Mouse (Mus musculus) embryonic facial prominence, embryonic 12.5 days (tissue): ENCODE results near the gene Vax1. TPM values are rescaled to one million over a fixed set of nuclear protein-coding genes. Genes with fewer than 3 reads are reported as not detected.

Source experiments
- ATAC-seq: fragments of 200-750 bp; cut with Nextera tagmentation; 2 replicates; pipeline ENCODE4 v1.8.0; 2017; ENCODE audit not compliant: insufficient number of reproducible peaks, insufficient read depth, low FRiP score, low TSS enrichment
- H3K27ac ChIP-seq: fragments of 300-500 bp; sonication (generic); 2 replicates; pipeline ENCODE4 v1.5.1; 2016; ENCODE audit warnings: mild to moderate bottlenecking
- H3K27me3 ChIP-seq: fragments of 300-500 bp; sonication (generic); 2 replicates; pipeline ENCODE4 v1.6.1; 2016; ENCODE audit warnings: mild to moderate bottlenecking, moderate library complexity
- H3K36me3 ChIP-seq: fragments of 300-500 bp; sonication (generic); 2 replicates; pipeline ENCODE4 v1.6.1; 2016; ENCODE audit warnings: mild to moderate bottlenecking
- H3K4me1 ChIP-seq: fragments of 300-500 bp; sonication (generic); 2 replicates; pipeline ENCODE4 v1.6.1; 2016
- H3K4me2 ChIP-seq: fragments of 300-500 bp; sonication (generic); replicated peaks from 2 replicates; pipeline ENCODE4 v1.6.1; 2016; ENCODE audit warnings: mild to moderate bottlenecking, moderate library complexity
- H3K4me3 ChIP-seq: fragments of 300-500 bp; sonication (generic); 2 replicates; pipeline ENCODE4 v1.5.1; 2016; ENCODE audit warnings: mild to moderate bottlenecking
- H3K9ac ChIP-seq: fragments of 300-500 bp; sonication (generic); 2 replicates; pipeline ENCODE4 v1.6.1; 2016; ENCODE audit warnings: mild to moderate bottlenecking, moderate library complexity
- H3K9me3 ChIP-seq: fragments of 300-500 bp; sonication (generic); 2 replicates; pipeline ENCODE4 v1.6.1; 2016; ENCODE audit warnings: mild to moderate bottlenecking, moderate library complexity
- WGBS: fragments of 180-500 bp; shearing (Covaris S2); methylation state at CpG from one replicate; pipeline ENCODE4 v1.1.7; 2016; 5-methylcytosine and 5-hydroxymethylcytosine counted together
- polyA plus RNA-seq: library from polyadenylated mRNA; unstranded; fragments of >200 nt; fragmentation: Nextera tagmentation; extraction: Ambion mirVana; gene quantifications from 2 replicates; pipeline ENCODE4 v1.2.1, GENCODE M21; 2016

Gene Vax1
- polyA plus RNA-seq: 1.1 TPM in 2 replicates

DNA sequence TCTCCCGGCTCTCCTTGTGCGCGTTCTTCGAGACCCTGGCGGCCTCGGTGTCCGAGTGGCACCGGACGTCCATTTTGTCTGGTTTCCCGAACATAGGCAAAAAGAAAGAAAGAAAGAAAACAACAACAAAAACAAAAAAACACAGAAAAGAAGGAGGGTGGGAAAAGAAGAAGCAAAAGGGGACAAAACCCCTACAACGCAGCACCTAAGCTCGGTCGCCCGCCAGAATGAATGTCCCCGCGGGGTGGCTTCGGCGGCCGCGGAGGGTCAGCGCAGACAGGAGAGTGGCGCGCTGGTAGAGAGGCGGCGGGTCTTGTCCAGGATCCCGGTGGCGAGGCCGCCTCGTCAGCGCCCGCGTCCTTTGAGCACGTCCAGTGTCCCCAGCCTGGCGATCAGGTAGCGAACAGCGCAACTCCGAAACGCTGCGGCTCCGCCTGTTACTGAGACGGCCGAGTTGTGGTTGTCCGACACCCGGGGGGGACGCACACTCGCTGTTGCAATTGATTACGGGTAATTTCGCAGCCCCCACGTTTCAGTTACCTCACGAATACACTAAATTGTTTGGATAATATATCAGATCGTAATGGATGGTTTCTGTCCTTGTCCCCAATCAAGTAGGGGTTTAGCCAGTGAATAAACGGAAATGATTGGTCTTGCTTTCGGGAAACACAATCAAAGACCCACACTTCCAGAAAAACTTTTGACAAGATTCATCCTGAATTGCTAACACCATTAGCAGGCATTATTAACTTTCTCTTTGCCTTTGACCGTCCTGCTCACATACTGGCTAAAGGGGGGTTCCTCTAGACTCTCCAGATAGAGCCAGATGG, at the start of gene Vax1:
TSS of gene Vax1 (minus strand) at position 121 of the 830 bp plus-strand sequence.
- Histone ChIP-seq H3K4me2 (peak within 1 kb of the TSS; percentile 40), H3K9ac (peak within 1 kb of the TSS; percentile 25; the same call in 1 of the 2 replicates), H3K27ac (peak within 1 kb of the TSS; percentile 61), H3K4me1 (peaks cover 22% of the 10 kb centered on the region), H3K9me3 (no peaks in the 10 kb centered on the region), H3K36me3 (no peaks in the 10 kb centered on the region), H3K4me3 (peak within 1 kb of the TSS; percentile 33), H3K27me3 (peaks cover 89% of the 10 kb centered on the region)
- no peak for ATAC-seq
- under 1% methylated on average over 54 of the region's 54 CpGs for WGBS

- Histone ChIP-seq H3K27me3 (no peaks in the 10 kb centered on the region), H3K27ac (no peak within 1 kb of the TSS), H3K36me3 (no peaks in the 10 kb centered on the region), H3K4me1 (no peaks in the 10 kb centered on the region), H3K9ac (no peak within 1 kb of the TSS), H3K4me2 (no peak within 1 kb of the TSS), H3K9me3 (no peaks in the 10 kb centered on the region), H3K4me3 (no peak within 1 kb of the TSS)
- ATAC-seq: no peak
- WGBS: 92% methylated on average over 8 of the region's 8 CpGs
These were observed 49.1 kb upstream of the Vax1 start, which contains the start of gene Kcnk18 for GRCm38 (mm10) chr19:59218991-59219390. TSS of gene Kcnk18 (plus strand) at chr19:59219214.

- Histone ChIP-seq H3K4me3 (no peak overlapping the region), H3K36me3 (no peaks in the 10 kb centered on the region), H3K4me1 (no peaks in the 10 kb centered on the region), H3K9ac (no peak overlapping the region), H3K9me3 (no peaks in the 10 kb centered on the region), H3K27me3 (no peaks in the 10 kb centered on the region), H3K4me2 (no peak overlapping the region), H3K27ac (no peak overlapping the region)
- no peak for ATAC-seq
- 82% methylated on average over 3 of the region's 3 CpGs for WGBS
These were observed 47.0 kb upstream of the Vax1 start for GRCm38 (mm10) chr19:59216891-59217290.

DNA sequence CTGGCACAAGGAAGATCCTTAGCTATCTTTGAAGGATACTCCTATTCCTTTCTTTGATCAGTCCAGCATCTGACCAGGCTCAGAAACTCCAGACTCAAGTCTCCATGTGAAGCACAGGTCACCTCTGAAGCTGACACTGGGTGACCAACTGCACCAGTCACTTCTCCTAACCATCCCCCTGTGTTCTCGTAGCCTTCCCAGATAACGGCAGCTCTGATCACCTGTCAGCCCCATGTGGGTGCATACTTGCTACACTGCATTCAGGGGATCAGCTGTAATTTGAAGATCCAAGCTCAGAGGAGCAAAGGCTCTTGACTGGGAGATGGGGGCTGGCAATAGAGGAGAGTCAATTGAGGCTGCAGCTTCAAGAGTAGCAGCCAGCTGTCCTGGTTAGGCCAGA, 39.1 kb upstream of the Vax1 start:
- Histone ChIP-seq H3K4me1 (no peaks in the 10 kb centered on the region), H3K27ac (no peak overlapping the region), H3K4me3 (no peak overlapping the region), H3K4me2 (no peak overlapping the region), H3K9me3 (no peaks in the 10 kb centered on the region), H3K9ac (no peak overlapping the region), H3K27me3 (0 out of 2 replicates have a peak, but pooled peaks cover 4% of the 10 kb centered on the region), H3K36me3 (no peaks in the 10 kb centered on the region)
- no peak for ATAC-seq
- 48% methylated on average over 2 of the region's 2 CpGs for WGBS

GRCm38 (mm10) chr19:59208475-59208874, 38.6 kb upstream of the Vax1 start:
- H3K4me1 ChIP-seq: no peaks in the 10 kb centered on the region
- no peak overlapping the region for H3K4me3 ChIP-seq
- 30% methylated on average over 5 of the region's 5 CpGs for WGBS
- ATAC-seq: no peak
- H3K4me2 ChIP-seq: no peak overlapping the region
- H3K36me3 ChIP-seq: no peaks in the 10 kb centered on the region
- H3K9ac ChIP-seq: no peak overlapping the region
- H3K27ac ChIP-seq: no peak overlapping the region
- H3K9me3 ChIP-seq: no peaks in the 10 kb centered on the region
- H3K27me3 ChIP-seq: 0 out of 2 replicates have a peak, but pooled peaks cover 4% of the 10 kb centered on the region

GRCm38 (mm10) chr19:59198161-59198560, 28.3 kb upstream of the Vax1 start:
- H3K27me3 ChIP-seq: peaks cover 46% of the 10 kb centered on the region

GRCm38 (mm10) chr19:59196111-59196666, 26.3 kb upstream of the Vax1 start:
- no peaks in the 10 kb centered on the region for H3K36me3 ChIP-seq
- ATAC-seq: 0 out of 2 replicates have a peak, but pooled peaks have one; percentile 67
- no peak overlapping the region for H3K9ac ChIP-seq
- H3K4me3 ChIP-seq: no peak overlapping the region
- H3K9me3 ChIP-seq: 0 out of 2 replicates have a peak, but pooled peaks cover 2% of the 10 kb centered on the region
- no peak overlapping the region for H3K4me2 ChIP-seq
- peaks cover 58% of the 10 kb centered on the region for H3K27me3 ChIP-seq
- H3K4me1 ChIP-seq: 0 out of 2 replicates have a peak, but pooled peaks cover 4% of the 10 kb centered on the region
- no peak overlapping the region for H3K27ac ChIP-seq
- WGBS: 2% methylated on average over 15 of the region's 15 CpGs

More at GRCm38 (mm10) chr19:59198161-59198560, 28.3 kb upstream of the Vax1 start:
- no peak overlapping the region for H3K4me2 ChIP-seq
- 40% methylated on average over 7 of the region's 7 CpGs for WGBS
- H3K4me1 ChIP-seq: 0 out of 2 replicates have a peak, but pooled peaks cover 4% of the 10 kb centered on the region
- H3K9ac ChIP-seq: no peak overlapping the region
- H3K9me3 ChIP-seq: 0 out of 2 replicates have a peak, but pooled peaks cover 4% of the 10 kb centered on the region
- H3K36me3 ChIP-seq: no peaks in the 10 kb centered on the region
- H3K27ac ChIP-seq: no peak overlapping the region
- ATAC-seq: no peak
- no peak overlapping the region for H3K4me3 ChIP-seq

DNA sequence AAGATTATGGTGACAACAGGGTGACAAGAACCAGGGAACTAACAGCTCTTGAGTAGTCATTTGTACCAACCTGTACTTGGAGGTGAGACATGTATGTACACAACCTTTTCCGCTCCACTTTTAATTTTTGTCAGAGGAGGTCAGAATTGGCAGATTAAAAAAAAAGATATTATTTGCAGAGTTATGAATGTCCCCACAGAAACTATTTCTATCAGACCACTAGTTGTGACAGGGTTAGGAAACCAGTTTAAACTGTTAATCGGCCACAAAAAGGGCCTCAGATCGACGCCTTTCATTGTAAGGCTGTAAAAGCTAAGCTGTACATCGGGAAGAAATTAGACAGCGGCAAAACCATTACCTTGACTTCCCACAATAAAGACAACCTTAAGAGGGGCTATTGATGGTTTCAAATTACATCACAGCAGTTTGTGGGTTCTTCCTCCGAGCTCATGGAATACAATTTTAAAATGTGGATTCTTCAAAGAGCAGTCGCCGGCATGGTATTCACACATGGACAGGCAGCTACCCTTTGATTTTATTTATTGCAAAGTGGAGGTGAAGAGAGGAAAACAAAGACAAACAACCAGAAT, 25.4 kb upstream of the Vax1 start:
- WGBS: 6% methylated on average over 9 of the region's 9 CpGs
- Histone ChIP-seq H3K4me1 (0 out of 2 replicates have a peak, but pooled peaks cover 4% of the 10 kb centered on the region), H3K4me2 (no peak overlapping the region), H3K9me3 (no peaks in the 10 kb centered on the region), H3K4me3 (no peak overlapping the region), H3K9ac (no peak overlapping the region), H3K27me3 (peaks cover 64% of the 10 kb centered on the region), H3K27ac (no peak overlapping the region), H3K36me3 (no peaks in the 10 kb centered on the region)
- ATAC-seq: no peak

GRCm38 (mm10) chr19:59193986-59194820, 24.3 kb upstream of the Vax1 start:
- Histone ChIP-seq H3K27me3 (peaks cover 70% of the 10 kb centered on the region), H3K9ac (no peak overlapping the region), H3K4me2 (peak overlapping the region; percentile 27), H3K4me3 (peak overlapping the region; percentile 20), H3K27ac (no peak overlapping the region), H3K4me1 (0 out of 2 replicates have a peak, but pooled peaks cover 4% of the 10 kb centered on the region), H3K9me3 (no peaks in the 10 kb centered on the region), H3K36me3 (no peaks in the 10 kb centered on the region)
- no peak for ATAC-seq
- WGBS: under 1% methylated on average over 50 of the region's 50 CpGs

- no peaks in the 10 kb centered on the region for H3K9me3 ChIP-seq
- no peak for ATAC-seq
- H3K27me3 ChIP-seq: peaks cover 78% of the 10 kb centered on the region
- H3K27ac ChIP-seq: no peak overlapping the region
- H3K4me3 ChIP-seq: peak overlapping the region; percentile 20; the same call in 1 of the 2 replicates
- H3K4me2 ChIP-seq: peak overlapping the region; percentile 27
- no peak overlapping the region for H3K9ac ChIP-seq
- WGBS: 1% methylated on average over 10 of the region's 10 CpGs
- H3K4me1 ChIP-seq: 0 out of 2 replicates have a peak, but pooled peaks cover 4% of the 10 kb centered on the region
- H3K36me3 ChIP-seq: no peaks in the 10 kb centered on the region
These were observed 23.6 kb upstream of the Vax1 start for GRCm38 (mm10) chr19:59193456-59193855.

DNA sequence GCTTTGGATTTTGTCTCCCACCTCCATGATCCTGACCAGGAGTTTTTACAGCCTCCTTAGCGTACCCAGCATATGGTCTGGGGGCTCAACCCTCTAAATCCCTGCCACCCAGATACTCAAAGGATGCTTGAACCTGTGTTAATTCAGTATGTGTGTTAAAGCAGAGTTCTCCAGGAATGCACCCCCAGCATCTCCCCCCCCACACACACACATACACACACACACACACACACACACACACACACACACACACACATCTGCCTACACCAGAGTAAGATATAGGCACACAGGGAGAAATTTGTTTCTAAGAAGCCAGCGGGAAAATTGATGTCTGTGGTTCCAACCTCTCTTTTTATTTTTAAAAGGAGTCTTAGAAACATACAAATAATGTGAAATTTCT, 22.6 kb upstream of the Vax1 start:
- 0 out of 2 replicates have a peak, but pooled peaks cover 4% of the 10 kb centered on the region for H3K4me1 ChIP-seq
- H3K4me3 ChIP-seq: no peak overlapping the region
- H3K9ac ChIP-seq: no peak overlapping the region
- WGBS: 5% methylated on average over 2 of the region's 2 CpGs
- ATAC-seq: no peak
- H3K36me3 ChIP-seq: no peaks in the 10 kb centered on the region
- H3K27ac ChIP-seq: no peak overlapping the region
- peaks cover 75% of the 10 kb centered on the region for H3K27me3 ChIP-seq
- no peaks in the 10 kb centered on the region for H3K9me3 ChIP-seq
- no peak overlapping the region for H3K4me2 ChIP-seq
